Mouse (Mus musculus) megakaryocyte, adult 5-6 weeks (primary cell): ENCODE results near the gene Mypn. TPM values are rescaled to one million over a fixed set of nuclear protein-coding genes. Genes with fewer than 3 reads are reported as not detected.

Source experiments
- ATAC-seq: 2 replicates; pipeline ENCODE4 v1.8.0; 2016; ENCODE audit warnings: mild to moderate bottlenecking, inconsistent platforms; ENCODE audit not compliant: poor library complexity, severe bottlenecking
- total RNA-seq, 2 experiments: library from RNA; stranded (forward) in 1 of 2; stranded (reverse) in 1 of 2; fragments of 153-499, 151-499 nt in 1 of 2; fragments of 221-1000, 200-1000 nt in 1 of 2; gene quantifications; 2 replicates each; pipeline versions ENCODE4 v1.2.3 to v1.2.4; 2015 to 2017

Mypn gene
- total RNA-seq, 2 experiments from 2014 or later: not detected

GRCm38 (mm10) chr10:63156351-63156750 is 47.4 kb downstream of the Mypn start:
- ATAC-seq: no peak

GRCm38 (mm10) chr10:63155668-63156350 is 47.9 kb downstream of the Mypn start:
- no peak for ATAC-seq

GRCm38 (mm10) chr10:63154726-63155125 is 49.0 kb downstream of the Mypn start:
- ATAC-seq: no peak

DNA sequence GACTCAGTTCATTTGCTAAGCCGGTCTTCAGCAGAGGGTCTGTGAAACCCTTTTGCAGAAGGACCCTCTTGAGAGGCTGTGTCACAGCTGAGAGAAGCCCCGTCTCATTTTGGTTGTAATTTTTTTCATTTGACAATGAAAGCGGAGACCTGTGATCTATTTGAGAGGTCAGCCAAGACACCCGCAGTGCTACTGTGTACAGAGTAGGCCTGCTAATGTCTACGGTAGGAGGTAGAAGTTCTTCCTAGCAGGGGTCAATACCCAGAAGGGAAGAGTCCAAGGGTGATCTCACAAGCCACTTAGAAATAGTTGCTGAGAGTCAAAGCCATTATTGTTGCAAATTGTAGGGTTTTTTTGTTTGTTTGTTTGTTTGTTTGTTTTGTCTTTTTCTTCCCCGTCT is 49.5 kb downstream of the Mypn start:
- no peak for ATAC-seq

GRCm38 (mm10) chr10:63153563-63153962 is 50.2 kb downstream of the Mypn start:
- ATAC-seq: peak; percentile 78

- no peak for ATAC-seq
These were observed 51.4 kb downstream of the Mypn start for GRCm38 (mm10) chr10:63152358-63152757.

DNA sequence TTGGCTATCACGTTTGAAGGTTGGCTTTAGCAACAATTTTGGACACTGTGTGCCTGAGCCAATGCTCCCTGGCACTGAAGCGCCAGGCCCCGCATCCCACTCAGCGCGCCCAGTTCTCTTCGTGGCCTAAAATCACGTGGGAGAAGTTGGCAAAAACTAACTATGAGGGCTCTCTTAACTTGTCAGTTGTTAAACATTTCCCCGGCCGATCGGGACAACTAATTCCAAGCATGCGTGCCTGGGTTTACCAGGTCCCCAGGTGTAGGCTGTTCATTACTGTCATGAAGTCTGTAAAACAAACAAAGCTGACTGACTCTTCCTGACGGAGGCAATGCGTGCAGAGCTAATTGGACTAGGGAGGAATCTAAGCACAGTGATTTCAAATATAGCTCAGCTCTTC is 61.1 kb downstream of the Mypn start:
- ATAC-seq: no peak

GRCm38 (mm10) chr10:63136436-63136835 is 67.3 kb downstream of the Mypn start:
- no peak for ATAC-seq

DNA sequence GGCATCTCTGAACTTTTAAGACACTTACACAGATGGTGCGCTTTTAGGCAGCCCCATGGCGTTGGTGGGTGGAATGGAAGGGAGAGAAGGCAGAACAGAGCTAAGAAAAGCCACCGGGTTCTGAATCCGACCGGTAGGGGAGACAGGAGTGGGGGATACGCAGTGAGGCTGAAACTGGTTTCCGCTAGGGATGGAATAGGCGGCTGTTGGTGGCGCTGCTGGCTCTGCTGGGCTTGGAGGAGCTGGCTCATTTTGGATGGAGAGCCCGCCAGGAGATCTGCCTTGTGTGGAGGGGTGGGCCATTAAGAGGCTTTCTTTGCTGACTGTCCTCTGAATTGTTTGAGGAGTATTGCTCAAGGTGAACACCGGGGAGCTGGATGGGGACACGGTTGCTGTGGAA is 68.1 kb downstream of the Mypn start:
- ATAC-seq: no peak

DNA sequence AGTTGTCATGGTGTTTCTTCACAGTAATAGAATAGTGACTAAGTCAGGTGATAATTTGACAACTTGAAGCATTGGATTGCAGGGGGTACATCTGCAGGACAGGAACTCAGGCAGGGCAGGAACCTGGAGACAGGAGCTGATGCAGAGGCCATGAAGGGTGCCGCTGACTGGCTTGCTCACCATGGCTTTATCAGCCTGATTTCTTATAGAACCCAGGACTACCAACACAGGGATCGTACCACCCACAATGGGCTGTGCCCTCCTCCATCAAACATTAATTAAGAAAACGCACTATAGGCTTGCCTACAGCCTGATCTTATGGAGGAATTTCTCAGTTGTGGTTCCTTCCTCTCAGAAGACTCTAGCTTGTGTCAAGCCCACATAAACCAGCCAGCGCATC is 70.4 kb downstream of the Mypn start:
- no peak for ATAC-seq

- no peak for ATAC-seq
These were observed 71.4 kb downstream of the Mypn start for GRCm38 (mm10) chr10:63132356-63132755.

GRCm38 (mm10) chr10:63130500-63130899 is 73.3 kb downstream of the Mypn start:
- ATAC-seq: no peak

- no peak for ATAC-seq
These were observed 75.5 kb downstream of the Mypn start for GRCm38 (mm10) chr10:63128256-63128655.

GRCm38 (mm10) chr10:63127156-63127555 is 76.6 kb downstream of the Mypn start:
- ATAC-seq: no peak

DNA sequence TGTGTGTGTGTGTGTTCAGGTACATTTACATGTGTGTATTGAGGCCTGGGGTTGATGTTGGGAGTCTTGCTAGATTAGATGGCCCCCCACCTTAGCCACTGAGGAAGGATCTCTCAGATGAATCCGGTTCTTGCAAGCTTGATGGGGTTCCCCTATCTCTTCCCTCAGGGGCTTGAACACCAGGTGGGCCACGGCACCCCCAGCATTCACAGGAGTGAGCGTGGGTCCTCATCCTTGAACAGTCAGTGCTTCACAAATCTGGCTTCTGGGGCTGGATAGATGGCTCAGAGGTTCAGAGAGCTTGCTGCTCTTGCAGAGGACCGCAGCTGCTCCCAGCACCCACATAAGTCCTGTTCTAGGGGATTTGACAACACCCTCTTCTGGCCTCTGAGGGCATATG is 77.6 kb downstream of the Mypn start:
- ATAC-seq: no peak

GRCm38 (mm10) chr10:63125343-63125742 is 78.4 kb downstream of the Mypn start:
- ATAC-seq: no peak

DNA sequence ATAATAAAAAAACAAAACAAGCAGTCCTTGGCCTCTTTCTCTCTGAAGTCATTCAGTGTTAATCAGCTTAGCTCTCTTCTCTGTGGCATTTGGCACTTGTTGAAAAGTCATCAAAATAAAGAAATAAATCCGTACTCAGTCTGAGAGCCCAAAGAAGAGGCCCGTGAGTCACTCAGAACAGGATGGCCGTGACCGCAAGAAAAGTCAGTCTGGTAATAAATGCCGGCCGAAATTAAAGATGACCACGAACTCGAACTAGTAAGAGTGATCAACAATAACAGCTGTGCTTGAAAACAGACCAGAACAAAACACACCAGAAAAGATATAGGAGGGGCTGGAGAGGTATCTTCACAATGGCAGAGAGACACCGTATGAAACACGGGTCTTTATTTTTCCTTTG is 79.7 kb downstream of the Mypn start:
- ATAC-seq: no peak

GRCm38 (mm10) chr10:63123141-63123540 is 80.6 kb downstream of the Mypn start:
- no peak for ATAC-seq

GRCm38 (mm10) chr10:63122516-63122915 is 81.2 kb downstream of the Mypn start:
- peak; percentile 66 for ATAC-seq

GRCm38 (mm10) chr10:63121961-63122360 is 81.8 kb downstream of the Mypn start:
- no peak for ATAC-seq

DNA sequence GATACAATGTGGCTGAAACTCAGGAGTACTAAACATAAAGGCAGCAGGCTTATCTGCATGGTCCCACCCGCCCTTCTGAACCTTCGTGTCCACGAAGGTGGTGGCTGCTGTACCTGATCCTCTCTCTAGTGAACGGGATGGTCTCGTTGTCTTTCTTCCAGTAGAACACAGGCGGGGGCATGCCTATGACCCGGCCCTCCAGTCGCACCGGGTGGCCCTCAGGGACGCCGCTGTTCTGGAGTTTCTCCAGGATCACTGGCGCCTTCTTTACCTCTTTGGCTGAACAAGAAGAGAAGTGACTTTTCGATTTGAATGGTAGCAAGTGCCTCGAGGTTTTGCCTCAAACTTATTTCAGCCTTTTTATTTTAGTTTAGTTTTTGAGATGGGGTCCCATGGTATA is 83.8 kb downstream of the Mypn start:
- ATAC-seq: no peak

- no peak for ATAC-seq
These were observed 86.2 kb downstream of the Mypn start for GRCm38 (mm10) chr10:63117583-63117982.

GRCm38 (mm10) chr10:63116376-63116775 is 87.4 kb downstream of the Mypn start:
- no peak for ATAC-seq
